Mouse (Mus musculus) adrenal gland, postnatal 36 days (tissue): Measurements from ENCODE around the gene Hist1h2bm. TPM values are rescaled to one million over a fixed set of nuclear protein-coding genes. Genes with fewer than 3 reads are reported as not detected.

ENCODE experiments used
- microRNA-seq: library from miRNA; unstranded; fragments of <30 nt; microRNA quantifications from one replicate; pipeline ENCODE4 v1.2.0, GENCODE M21; 2021
- total RNA-seq, 2 experiments: library from RNA; stranded (reverse); gene quantifications; 2 replicates each; pipeline ENCODE4 v1.2.3; 2021

Gene Hist1h2bm
- total RNA-seq, 2 experiments from 2014 or later = 17.4 to 18.8 TPM

Small RNAs within 50 kb of the gene (microRNA-seq; reads per million reads assigned to microRNA genes)
- gene Gm44357 (not detected), gene Gm44367 (not detected), gene Gm44454 (not detected)

Other genes with a start within 250 kb of the Hist1h2bm start
- gene Zkscan4, start 243.1 kb upstream of the Hist1h2bm start, total RNA-seq = 1 to 10 TPM; 2.1 to 2.6 TPM
- gene Gm10065, start 242.6 kb upstream of the Hist1h2bm start, total RNA-seq = not detected
- 10 to 100 TPM; 11.0 to 12.8 TPM for gene AK157302, start 226.8 kb upstream of the Hist1h2bm start, total RNA-seq
- 10 to 100 TPM; 89.0 to 99.3 TPM for gene Gm11273, start 220.6 kb upstream of the Hist1h2bm start, total RNA-seq
- gene Zkscan8, start 190.9 kb upstream of the Hist1h2bm start, total RNA-seq = 10 to 100 TPM; 16.9 to 19.2 TPM
- gene Olfr1366, start 179.2 kb upstream of the Hist1h2bm start, total RNA-seq = not detected
- gene Olfr1535, start 162.2 kb upstream of the Hist1h2bm start, total RNA-seq = not detected
- gene Olfr1364, start 140.3 kb upstream of the Hist1h2bm start, total RNA-seq = not detected
- not detected for gene Olfr1362, start 108.0 kb upstream of the Hist1h2bm start, total RNA-seq
- gene Olfr11, start 79.5 kb upstream of the Hist1h2bm start, total RNA-seq = not detected
- gene Olfr1361, start 58.7 kb upstream of the Hist1h2bm start, total RNA-seq = not detected
- not detected for gene Olfr1360, start 44.6 kb upstream of the Hist1h2bm start, total RNA-seq
- not detected for gene Olfr1359, start 23.9 kb upstream of the Hist1h2bm start, total RNA-seq
- gene Hist1h2bl, start 5.9 kb upstream of the Hist1h2bm start, total RNA-seq = 10 to 100 TPM; 60.4 to 64.6 TPM
- gene Hist1h2ai, start 5.6 kb upstream of the Hist1h2bm start, total RNA-seq = 10 to 100 TPM in 1 of 2 experiments, 1 to 10 TPM in 1; 7.6 to 50.2 TPM
- 10 to 100 TPM; 68.3 to 81.7 TPM for gene Hist1h3h, start 4.4 kb upstream of the Hist1h2bm start, total RNA-seq
- gene Hist1h4j, start 13.0 kb downstream of the Hist1h2bm start, total RNA-seq = 10 to 100 TPM; 11.8 to 14.2 TPM
- 100 to 1,000 TPM; 172 to 183 TPM for gene Hist1h4k, start 28.5 kb downstream of the Hist1h2bm start, total RNA-seq
- 10 to 100 TPM; 18.0 to 19.9 TPM for gene Hist1h2ak, start 31.8 kb downstream of the Hist1h2bm start, total RNA-seq
- gene Hist1h2bn, start 32.1 kb downstream of the Hist1h2bm start, total RNA-seq = 10 to 100 TPM; 36.1 to 38.9 TPM
- gene Hist1h1b, start 58.6 kb downstream of the Hist1h2bm start, total RNA-seq = 10 to 100 TPM; 26.2 to 28.0 TPM
- gene Hist1h3i, start 61.3 kb downstream of the Hist1h2bm start, total RNA-seq = 10 to 100 TPM; 61.4 to 73.9 TPM
- gene Hist1h2an, start 65.2 kb downstream of the Hist1h2bm start, total RNA-seq = 1 to 10 TPM; 7.5 to 9.1 TPM
- gene Hist1h2bp, start 65.4 kb downstream of the Hist1h2bm start, total RNA-seq = 10 to 100 TPM; 21.9 to 22.1 TPM
- gene Hist1h2bq, start 88.2 kb downstream of the Hist1h2bm start, total RNA-seq = 10 to 100 TPM; 74.0 to 76.3 TPM
- gene Hist1h2ao, start 88.4 kb downstream of the Hist1h2bm start, total RNA-seq = 10 to 100 TPM; 24.0 to 56.4 TPM
- gene Hist1h4m, start 89.7 kb downstream of the Hist1h2bm start, total RNA-seq = 100 to 1,000 TPM; 215 to 270 TPM
- 100 to 1,000 TPM in 1 of 2 experiments, 10 to 100 TPM in 1; 56.0 to 125 TPM for gene Hist1h4n, start 110.2 kb downstream of the Hist1h2bm start, total RNA-seq
- 10 to 100 TPM; 48.2 to 72.9 TPM for gene Hist1h2ap, start 111.5 kb downstream of the Hist1h2bm start, total RNA-seq
- gene Hist1h2br, start 111.7 kb downstream of the Hist1h2bm start, total RNA-seq = 10 to 100 TPM; 72.5 to 76.9 TPM
- gene Zfp184, start 223.1 kb downstream of the Hist1h2bm start, total RNA-seq = 1 to 10 TPM; 1.5 to 1.6 TPM